Mouse (Mus musculus): Measurements from ENCODE around the gene Syt9.

GRCm38 (mm10) chr7:107593904-107594303 is 223.4 kb downstream of the Syt9 start:
- TF ChIP-seq CTCF (IDR thresholded peaks at IDR 0.05) (no peak), EP300 (IDR thresholded peaks at IDR 0.05) (no peak)

Measured in lung, postnatal 0 days (tissue).